Mouse (Mus musculus) forebrain, postnatal 0 days (tissue): ENCODE measurements around the gene Suox. TPM values are rescaled to one million over a fixed set of nuclear protein-coding genes. Genes with fewer than 3 reads are reported as not detected.

Source experiments
- ATAC-seq: fragments of 200-750 bp; cut with Nextera tagmentation; 2 replicates; pipeline ENCODE4 v1.8.0; 2017; ENCODE audit warnings: mild to moderate bottlenecking, moderate library complexity
- DNase-seq: peaks from one replicate; pipeline ENCODE4 v3.0.0-alpha.2; 2015
- H3K27ac ChIP-seq: fragments of 300-500 bp; sonication (generic); 2 replicates; pipeline ENCODE4 v1.5.1; 2014; ENCODE audit warnings: low read depth, mild to moderate bottlenecking, antibody characterized with exemption, low read length, moderate library complexity, mixed read lengths
- H3K27me3 ChIP-seq: fragments of 300-500 bp; sonication (generic); 2 replicates; pipeline ENCODE4 v1.6.1; 2014; ENCODE audit warnings: mild to moderate bottlenecking, low read length, mixed read lengths; ENCODE audit not compliant: insufficient read depth
- H3K36me3 ChIP-seq: fragments of 300-500 bp; sonication (generic); 2 replicates; pipeline ENCODE4 v1.6.1; 2014; ENCODE audit warnings: mild to moderate bottlenecking, moderate library complexity; ENCODE audit not compliant: insufficient read depth
- H3K4me1 ChIP-seq: fragments of 300-500 bp; sonication (generic); 2 replicates; pipeline ENCODE4 v1.6.1; 2014; ENCODE audit warnings: antibody characterized with exemption; ENCODE audit not compliant: insufficient read depth
- H3K4me2 ChIP-seq: fragments of 300-500 bp; sonication (generic); 2 replicates; pipeline ENCODE4 v1.6.1; 2014; ENCODE audit warnings: low read depth, mild to moderate bottlenecking, moderate library complexity
- H3K4me3 ChIP-seq: fragments of 300-500 bp; sonication (generic); 2 replicates; pipeline ENCODE4 v1.5.1; 2014; ENCODE audit warnings: low read depth, low read length, mixed read lengths
- H3K9ac ChIP-seq: fragments of 300-500 bp; sonication (generic); 2 replicates; pipeline ENCODE4 v1.6.1; 2014; ENCODE audit warnings: mild to moderate bottlenecking
- H3K9me3 ChIP-seq: fragments of 300-500 bp; sonication (generic); 2 replicates; pipeline ENCODE4 v1.6.1; 2016; ENCODE audit warnings: low read length
- CTCF ChIP-seq: sonication (generic); IDR thresholded peaks from 2 replicates; pipeline ENCODE4 v1.5.1; 2016; ENCODE audit warnings: antibody characterized with exemption, control low read depth, low read depth
- WGBS: fragments of 180-500 bp; shearing (Covaris S2); extraction: QIAGEN DNeasy Blood & Tissue Kit; methylation state at CpG from one replicate; pipeline ENCODE4 v1.1.7; 2014; 5-methylcytosine and 5-hydroxymethylcytosine counted together
- polyA plus RNA-seq: library from polyadenylated mRNA; unstranded; fragments of >200 nt; fragmentation: Nextera tagmentation; extraction: Ambion mirVana; gene quantifications from 2 replicates; pipeline ENCODE4 v1.2.1, GENCODE M21; 2015
- total RNA-seq: library from RNA; depleted of rRNA; stranded (reverse); fragments of >200 nt; gene quantifications from 2 replicates; pipeline ENCODE4 v1.2.3, GENCODE M21; 2014

Suox gene
- total and polyA plus RNA-seq, 2 experiments from 2014 or later = 10.1 to 10.6 TPM

GRCm38 (mm10) chr10:128664808-128665207 is 9.1 kb downstream of the Suox start:
- H3K36me3 ChIP-seq = no peaks in the 10 kb centered on the region
- no peaks in the 10 kb centered on the region for H3K27me3 ChIP-seq
- H3K4me1 ChIP-seq = 0 out of 2 replicates have a peak, but pooled peaks cover 6% of the 10 kb centered on the region
- no peaks in the 10 kb centered on the region for H3K9me3 ChIP-seq
- TF ChIP-seq CTCF = no peak
- no peak overlapping the region for H3K4me2 ChIP-seq
- no peak overlapping the region for H3K27ac ChIP-seq
- ATAC-seq (no peak), DNase-seq (no peak)
- no peak overlapping the region for H3K9ac ChIP-seq
- no peak overlapping the region for H3K4me3 ChIP-seq
- 73% methylated on average over 3 of the region's 3 CpGs for WGBS

- ATAC-seq (no peak), DNase-seq (no peak)
- H3K4me2 ChIP-seq = no peak overlapping the region
- H3K9me3 ChIP-seq = no peaks in the 10 kb centered on the region
- no peaks in the 10 kb centered on the region for H3K27me3 ChIP-seq
- no peak overlapping the region for H3K4me3 ChIP-seq
- no peak overlapping the region for H3K9ac ChIP-seq
- no peak for TF ChIP-seq CTCF
- no peak overlapping the region for H3K27ac ChIP-seq
- H3K4me1 ChIP-seq = 0 out of 2 replicates have a peak, but pooled peaks cover 6% of the 10 kb centered on the region
- 71% methylated on average over 5 of the region's 5 CpGs for WGBS
- H3K36me3 ChIP-seq = no peaks in the 10 kb centered on the region
These were observed 10.2 kb downstream of the Suox start for GRCm38 (mm10) chr10:128663441-128664220.

GRCm38 (mm10) chr10:128662465-128662864 is 11.4 kb downstream of the Suox start:
- no peak for TF ChIP-seq CTCF
- no peak for ATAC-seq
- H3K4me2 ChIP-seq = no peak overlapping the region

GRCm38 (mm10) chr10:128659490-128659889 is 14.4 kb downstream of the Suox start:
- DNase-seq (no peak), ATAC-seq (no peak)
- TF ChIP-seq CTCF = no peak
- H3K27me3 ChIP-seq = no peaks in the 10 kb centered on the region
- H3K4me1 ChIP-seq = no peaks in the 10 kb centered on the region
- WGBS = 55% methylated on average over 9 of the region's 9 CpGs
- H3K27ac ChIP-seq = no peak overlapping the region
- H3K9ac ChIP-seq = no peak overlapping the region
- H3K9me3 ChIP-seq = no peaks in the 10 kb centered on the region
- H3K4me2 ChIP-seq = no peak overlapping the region
- no peaks in the 10 kb centered on the region for H3K36me3 ChIP-seq
- no peak overlapping the region for H3K4me3 ChIP-seq

More at GRCm38 (mm10) chr10:128662465-128662864, 11.4 kb downstream of the Suox start:
- Histone ChIP-seq H3K9me3 (no peaks in the 10 kb centered on the region), H3K9ac (no peak overlapping the region), H3K27me3 (no peaks in the 10 kb centered on the region), H3K27ac (no peak overlapping the region), H3K4me1 (0 out of 2 replicates have a peak, but pooled peaks cover 3% of the 10 kb centered on the region), H3K4me3 (no peak overlapping the region), H3K36me3 (no peaks in the 10 kb centered on the region)
- no peak for DNase-seq

- no peak for DNase-seq
- ATAC-seq = no peak
- no peaks in the 10 kb centered on the region for H3K27me3 ChIP-seq
- 62% methylated on average over 9 of the region's 9 CpGs for WGBS
- H3K36me3 ChIP-seq = no peaks in the 10 kb centered on the region
- no peak overlapping the region for H3K27ac ChIP-seq
- H3K9ac ChIP-seq = no peak overlapping the region
- H3K4me2 ChIP-seq = no peak overlapping the region
- no peak overlapping the region for H3K4me3 ChIP-seq
- no peaks in the 10 kb centered on the region for H3K9me3 ChIP-seq
- TF ChIP-seq CTCF = no peak
- H3K4me1 ChIP-seq = no peaks in the 10 kb centered on the region
These were observed 16.0 kb downstream of the Suox start for GRCm38 (mm10) chr10:128657844-128658243.

- Histone ChIP-seq H3K9me3 (no peaks in the 10 kb centered on the region), H3K36me3 (no peaks in the 10 kb centered on the region), H3K4me2 (no peak overlapping the region), H3K4me1 (no peaks in the 10 kb centered on the region), H3K27me3 (no peaks in the 10 kb centered on the region), H3K27ac (no peak overlapping the region), H3K4me3 (no peak overlapping the region), H3K9ac (no peak overlapping the region)
- 94% methylated on average over 1 of the region's 1 CpGs for WGBS
- ATAC-seq = no peak
- TF ChIP-seq CTCF = no peak
- DNase-seq = no peak
These were observed 17.1 kb downstream of the Suox start for GRCm38 (mm10) chr10:128656731-128657130.

GRCm38 (mm10) chr10:128655254-128655653 is 18.6 kb downstream of the Suox start:
- DNase-seq = no peak
- Histone ChIP-seq H3K9me3 (no peaks in the 10 kb centered on the region), H3K4me1 (no peaks in the 10 kb centered on the region), H3K27me3 (no peaks in the 10 kb centered on the region), H3K36me3 (no peaks in the 10 kb centered on the region), H3K4me3 (no peak overlapping the region), H3K4me2 (no peak overlapping the region), H3K9ac (no peak overlapping the region), H3K27ac (no peak overlapping the region)
- no peak for TF ChIP-seq CTCF
- no peak for ATAC-seq
- 83% methylated on average over 3 of the region's 3 CpGs for WGBS
